Mouse (Mus musculus) inflammation-experienced regulatory T-cells, adult 6 months (primary cell): ENCODE measurements at regions not wholly inside any gene's neighbourhood (a gene's known extent, or its start where the extent isn't known, plus 50 kb on each side); places are given as distances from the start of the nearest gene placed in this dataset.

Source experiments
- ATAC-seq: one replicate; pipeline ENCODE4 v1.8.0; 2017

- ATAC-seq, result no peak
Measured at GRCm38 (mm10) chr7:36945024-36945815, 247.3 kb downstream of the Tshz3 start.

- no peak for ATAC-seq
Measured at GRCm38 (mm10) chr7:36949511-36949910, 251.6 kb downstream of the Tshz3 start.

- ATAC-seq, result no peak
Measured at GRCm38 (mm10) chr7:36955376-36955775, 257.5 kb downstream of the Tshz3 start.

GRCm38 (mm10) chr7:36958255-36958654 is 260.3 kb downstream of the Tshz3 start:
- ATAC-seq, result no peak

- no peak for ATAC-seq
Measured at GRCm38 (mm10) chr7:36971772-36972171, 273.9 kb downstream of the Tshz3 start.

- no peak for ATAC-seq
Measured at GRCm38 (mm10) chr7:36973654-36974320, 275.9 kb downstream of the Tshz3 start.

GRCm38 (mm10) chr7:36974573-36974972 is 276.7 kb downstream of the Tshz3 start:
- no peak for ATAC-seq

- ATAC-seq, result no peak
Measured at GRCm38 (mm10) chr7:36975475-36975874, 277.6 kb downstream of the Tshz3 start.

- ATAC-seq, result no peak
Measured at GRCm38 (mm10) chr7:36977819-36978218, 279.9 kb downstream of the Tshz3 start.

- ATAC-seq, result no peak
Measured at GRCm38 (mm10) chr7:36989380-36989779, 291.5 kb downstream of the Tshz3 start.

GRCm38 (mm10) chr7:37004601-37005000 is 306.7 kb downstream of the Tshz3 start:
- no peak for ATAC-seq

- no peak for ATAC-seq
Measured at GRCm38 (mm10) chr7:37005701-37006100, 307.8 kb downstream of the Tshz3 start.

- no peak for ATAC-seq
Measured at GRCm38 (mm10) chr7:37006921-37007320, 309.0 kb downstream of the Tshz3 start.

- ATAC-seq, result no peak
Measured at GRCm38 (mm10) chr7:37011180-37011754, 313.3 kb downstream of the Tshz3 start.

- no peak for ATAC-seq
Measured at GRCm38 (mm10) chr7:37020078-37020477, 322.2 kb downstream of the Tshz3 start.

- no peak for ATAC-seq
Measured at GRCm38 (mm10) chr7:37024501-37025025, 326.6 kb downstream of the Tshz3 start.

GRCm38 (mm10) chr7:37064582-37065458 is 366.9 kb downstream of the Tshz3 start:
- ATAC-seq, result no peak

- ATAC-seq, result no peak
Measured at GRCm38 (mm10) chr7:37077698-37078097, 379.8 kb downstream of the Tshz3 start.

GRCm38 (mm10) chr7:37078140-37078539 is 380.2 kb downstream of the Tshz3 start:
- no peak for ATAC-seq

GRCm38 (mm10) chr7:37089726-37090125 is 391.8 kb downstream of the Tshz3 start:
- no peak for ATAC-seq

GRCm38 (mm10) chr7:37092572-37092971 is 394.7 kb downstream of the Tshz3 start:
- ATAC-seq, result no peak

GRCm38 (mm10) chr7:37093721-37094120 is 395.8 kb downstream of the Tshz3 start:
- no peak for ATAC-seq

GRCm38 (mm10) chr7:37095839-37096238 is 397.9 kb downstream of the Tshz3 start:
- no peak for ATAC-seq
